Mouse (Mus musculus) brown adipose tissue, adult 24 weeks (tissue): Measurements from ENCODE around the gene Prr12. TPM values are rescaled to one million over a fixed set of nuclear protein-coding genes. Genes with fewer than 3 reads are reported as not detected.

ENCODE experiments used
- H3K27ac ChIP-seq: fragments of 200-500 bp; replicated peaks from 2 replicates; pipeline ENCODE4 v1.5.1; 2012; ENCODE audit warnings: low read depth, mild to moderate bottlenecking, low read length
- H3K4me1 ChIP-seq: fragments of 200-500 bp; 2 replicates; pipeline ENCODE4 v1.6.1; 2012; ENCODE audit warnings: low read length, mixed read lengths; ENCODE audit not compliant: control insufficient read depth, insufficient read depth, insufficient read length
- H3K4me3 ChIP-seq: fragments of 200-500 bp; 2 replicates; pipeline ENCODE4 v1.5.1; 2012; ENCODE audit warnings: low read depth, mild to moderate bottlenecking, low read length, moderate library complexity; ENCODE audit not compliant: insufficient read depth
- polyA plus RNA-seq: library from polyadenylated mRNA; stranded (reverse); fragments of >200 nt; gene quantifications from 2 replicates; pipeline ENCODE4 v1.2.4, GENCODE M21; 2012; ENCODE audit not compliant: missing spikeins, insufficient read depth, insufficient read length

Prr12 gene
- polyA plus RNA-seq, 1 experiment: 5.4 TPM

DNA sequence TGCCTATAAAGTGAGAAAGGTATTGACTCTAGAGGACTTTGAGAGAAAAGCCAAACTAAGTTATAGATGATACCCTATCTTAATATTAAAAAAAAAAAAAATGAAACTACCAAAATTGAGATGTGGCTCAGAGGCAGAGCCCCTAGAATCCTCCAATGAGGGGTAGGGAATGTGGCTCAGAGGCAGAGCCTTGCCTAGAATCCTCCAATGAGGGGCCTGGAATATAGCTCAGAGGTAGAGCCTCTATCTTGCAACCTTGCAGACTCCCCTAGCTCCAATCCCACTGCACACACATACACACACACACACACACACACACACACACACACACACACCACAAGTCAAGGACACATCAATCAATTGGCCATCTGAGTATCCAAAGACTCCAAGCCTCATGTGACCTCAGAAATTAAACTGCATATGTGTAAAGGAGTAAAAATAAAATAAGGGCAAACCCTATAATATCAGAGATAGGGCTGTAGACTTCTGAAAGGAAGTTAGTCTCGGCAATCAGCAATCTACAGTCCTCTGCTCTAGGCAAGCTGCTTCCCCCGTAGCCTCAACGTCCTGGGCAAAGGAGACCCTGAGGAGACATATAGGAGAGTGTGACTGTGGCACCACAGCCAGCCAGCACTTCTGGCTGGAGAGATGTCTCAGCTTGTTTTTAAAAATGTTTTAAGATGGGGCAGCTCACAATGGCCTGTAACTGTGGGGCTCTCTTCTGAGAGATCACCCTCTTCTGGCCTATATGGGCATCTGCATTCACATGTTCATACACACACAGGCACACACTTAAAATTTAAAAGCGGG lies 14.7 kb upstream of the Prr12 start:
- H3K4me1 ChIP-seq: no peaks in the 10 kb centered on the region
- no peak overlapping the region for H3K4me3 ChIP-seq
- H3K27ac ChIP-seq: no peak overlapping the region

DNA sequence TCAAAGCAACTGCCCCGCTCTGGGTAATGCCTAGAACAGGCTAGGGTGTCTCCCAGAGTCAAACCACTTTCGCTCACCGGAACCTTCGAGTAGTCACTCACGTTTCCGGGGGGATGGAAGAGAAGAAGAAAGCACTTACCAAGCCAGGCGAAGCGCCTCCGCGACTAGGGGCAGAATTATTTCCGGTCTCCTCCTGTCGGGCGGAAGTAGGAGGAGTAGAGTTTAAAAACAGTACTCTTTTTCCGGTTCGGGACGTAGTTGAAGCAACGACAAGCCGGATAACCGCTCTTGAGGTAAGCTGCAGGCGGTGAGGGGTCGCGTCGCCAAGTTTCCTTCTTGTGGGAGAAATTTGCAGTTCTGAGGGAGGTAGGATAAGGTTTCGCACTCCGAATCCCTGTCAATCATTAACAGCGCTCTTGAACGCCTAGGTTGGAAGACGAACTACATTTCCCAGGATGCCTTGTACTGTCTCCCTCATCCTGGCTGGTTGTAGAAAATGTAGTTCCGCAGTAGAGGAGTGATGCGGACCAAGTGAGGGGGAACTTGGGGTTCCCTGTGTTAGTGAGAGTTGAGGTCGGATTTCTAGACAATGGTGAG lies 9.7 kb upstream of the Prr12 start, which contains the start of the genes Nosip and Prrg2:
Gene Nosip, plus strand, starts transcription at position 191 of the 597 bp plus-strand sequence.
Gene Prrg2, minus strand, starts transcription at position 439 of the 597 bp plus-strand sequence.
- Histone ChIP-seq H3K4me3 (peak within 1 kb of the TSS; percentile 75), H3K27ac (peak within 1 kb of the TSS; percentile 93), H3K4me1 (peaks cover 4% of the 10 kb centered on the region; the same call in 1 of the 2 replicates)

DNA sequence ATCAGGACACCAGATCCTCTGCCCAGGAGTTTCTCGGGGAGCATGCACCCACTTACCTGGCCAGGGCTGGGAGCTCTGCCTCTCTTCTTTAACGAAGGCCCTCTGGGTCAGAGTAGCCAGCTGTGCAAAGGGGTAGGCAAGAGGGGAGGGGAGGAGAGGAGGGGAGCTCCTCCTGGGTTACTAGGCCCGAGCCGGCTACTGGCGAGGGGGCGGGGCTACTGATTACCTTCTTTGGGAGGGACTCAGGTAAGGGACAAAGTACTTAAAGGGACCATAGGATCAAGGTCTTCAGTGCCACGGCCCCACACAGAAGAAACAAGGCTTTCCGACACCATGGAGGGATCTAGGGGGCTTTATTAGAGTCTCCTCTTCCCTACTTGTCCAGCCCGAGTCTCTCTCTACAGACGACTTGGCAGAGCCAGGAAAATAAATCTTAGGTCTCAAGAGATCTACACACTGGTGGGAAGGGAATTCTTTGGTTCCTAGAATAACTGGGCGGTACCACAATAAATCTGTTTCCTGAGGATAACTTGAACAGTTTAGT lies 8.9 kb upstream of the Prr12 start:
- Histone ChIP-seq H3K4me1 (peaks cover 4% of the 10 kb centered on the region; the same call in 1 of the 2 replicates), H3K27ac (peak overlapping the region; percentile 18; the same call in 1 of the 2 replicates)

DNA sequence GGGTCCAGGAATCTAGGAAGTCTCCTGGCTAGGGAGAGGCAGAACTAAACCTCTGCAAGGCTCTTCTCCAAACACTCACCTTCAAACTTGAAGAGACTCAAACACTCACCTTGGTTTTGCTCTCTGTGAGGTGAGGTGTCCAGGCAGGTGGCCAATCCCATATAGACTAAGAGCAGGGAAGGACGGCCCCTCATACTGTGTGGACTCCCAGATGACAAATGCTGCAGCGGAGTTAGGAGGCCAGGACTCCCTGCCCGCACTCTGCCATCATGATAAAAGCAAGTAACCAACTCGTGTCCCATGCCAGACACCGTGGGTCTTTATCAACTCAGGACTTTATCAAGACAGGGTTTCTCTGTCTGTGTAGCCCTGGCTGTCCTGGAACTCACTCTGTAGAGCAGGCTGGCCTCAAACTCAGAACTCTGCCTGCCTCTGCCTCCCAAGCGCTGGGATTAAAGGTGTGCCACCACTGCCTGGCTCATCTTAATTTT lies 8.0 kb upstream of the Prr12 start:
- Histone ChIP-seq H3K4me1 (peaks cover 4% of the 10 kb centered on the region; the same call in 1 of the 2 replicates), H3K4me3 (no peak overlapping the region), H3K27ac (no peak overlapping the region)

More for the DNA sequence above, 8.9 kb upstream of the Prr12 start:
- peak overlapping the region; percentile 75 for H3K4me3 ChIP-seq

DNA sequence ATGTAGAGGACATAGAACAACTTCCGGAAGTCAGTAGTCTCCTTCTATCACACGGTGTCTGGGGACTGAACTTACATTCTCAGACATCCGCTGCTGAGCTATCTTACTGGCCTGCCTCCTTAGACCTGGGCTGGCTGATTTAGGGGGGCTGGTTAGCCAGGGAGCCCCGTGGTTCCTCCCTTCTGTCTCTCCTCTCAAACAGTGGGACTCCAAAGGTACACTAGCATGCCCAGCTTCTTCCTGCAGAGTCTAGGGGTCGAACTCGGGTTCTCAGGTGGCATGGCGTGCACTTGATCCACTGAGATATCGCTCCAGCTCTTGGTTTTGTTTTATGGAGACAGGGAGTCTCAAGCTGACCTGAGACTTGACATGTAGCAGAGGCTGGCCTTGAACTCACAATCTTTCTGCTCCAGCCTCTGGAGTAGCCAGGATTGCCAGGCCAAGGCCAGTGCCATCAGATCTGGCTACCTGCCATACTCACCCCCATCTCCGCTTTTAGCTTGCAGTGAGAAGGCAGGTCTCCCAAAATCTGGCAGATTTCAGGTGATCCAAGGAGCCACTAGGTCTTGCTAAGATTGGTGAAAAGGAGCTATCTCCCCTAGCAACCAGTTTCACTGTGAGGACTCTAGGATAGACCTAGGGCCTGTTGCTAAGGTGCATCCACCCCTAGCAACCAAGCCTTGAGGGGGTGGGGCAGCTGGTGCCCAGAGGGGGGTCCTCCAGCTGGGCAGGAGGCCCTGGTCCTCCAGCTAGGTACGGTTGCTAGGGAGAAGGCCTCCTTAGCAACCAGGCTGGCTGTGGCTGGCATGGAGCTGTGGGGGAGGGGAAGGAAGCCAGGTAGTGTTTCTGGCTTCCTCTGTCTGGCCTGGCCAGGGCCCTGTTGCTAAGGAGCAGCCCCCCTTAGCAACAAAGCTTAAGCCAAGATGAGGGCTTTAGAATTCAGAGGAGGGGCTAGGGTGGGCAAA lies 6.2 kb upstream of the Prr12 start:
- no peak overlapping the region for H3K4me3 ChIP-seq
- no peak overlapping the region for H3K27ac ChIP-seq
- H3K4me1 ChIP-seq: peaks cover 4% of the 10 kb centered on the region; the same call in 1 of the 2 replicates

DNA sequence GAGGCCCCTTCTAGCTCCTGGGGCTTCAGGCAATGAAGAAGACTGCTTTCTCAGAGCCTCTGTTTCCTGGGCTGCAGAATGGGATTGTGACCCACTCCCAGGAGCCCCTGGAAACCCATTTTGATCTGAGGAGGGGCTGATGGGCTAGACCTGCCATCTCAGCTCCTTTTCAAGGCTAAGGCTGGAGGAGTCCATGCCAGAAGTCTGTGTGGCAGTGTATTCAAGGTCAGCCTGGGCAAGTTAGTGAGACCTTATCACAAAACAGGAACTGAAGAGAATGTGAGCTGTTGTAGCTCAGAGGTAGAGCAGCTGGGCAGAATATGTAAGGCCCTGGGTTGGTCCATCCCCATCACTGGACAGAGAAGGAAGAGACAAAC lies 4.3 kb upstream of the Prr12 start:
- Histone ChIP-seq H3K4me3 (no peak overlapping the region), H3K27ac (no peak overlapping the region), H3K4me1 (peaks cover 5% of the 10 kb centered on the region)

DNA sequence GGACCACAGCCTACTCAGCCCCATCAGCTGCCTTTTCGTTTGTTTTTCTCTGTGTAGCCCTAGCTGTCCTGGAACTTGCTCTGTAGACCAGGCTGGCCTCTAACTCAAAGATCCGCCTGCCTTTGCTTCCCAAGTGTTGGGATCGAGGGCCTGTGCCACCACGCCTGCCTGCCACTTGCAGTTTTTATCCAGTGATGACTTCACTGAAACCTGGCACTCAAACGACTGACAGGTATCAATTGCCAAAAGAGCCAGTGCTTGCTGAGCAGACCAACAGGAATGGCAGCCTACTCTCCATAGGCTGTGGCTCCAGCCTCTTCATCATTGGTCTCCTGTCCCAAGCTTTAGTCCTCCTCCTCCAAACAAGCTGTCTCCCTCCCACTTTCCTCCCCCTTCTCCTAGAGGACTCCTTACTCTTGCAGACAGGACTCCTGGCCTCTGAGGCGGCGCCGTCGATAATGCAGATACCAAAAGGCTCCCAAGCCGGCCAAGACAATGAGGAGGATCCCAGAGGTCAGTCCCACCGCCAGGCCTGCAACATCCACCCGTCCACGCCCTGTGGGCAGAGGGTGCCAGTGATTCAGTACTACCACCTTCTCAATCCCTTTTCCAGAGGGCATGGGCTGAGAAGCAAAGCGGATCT lies 3.8 kb upstream of the Prr12 start:
- H3K4me3 ChIP-seq: no peak overlapping the region

DNA sequence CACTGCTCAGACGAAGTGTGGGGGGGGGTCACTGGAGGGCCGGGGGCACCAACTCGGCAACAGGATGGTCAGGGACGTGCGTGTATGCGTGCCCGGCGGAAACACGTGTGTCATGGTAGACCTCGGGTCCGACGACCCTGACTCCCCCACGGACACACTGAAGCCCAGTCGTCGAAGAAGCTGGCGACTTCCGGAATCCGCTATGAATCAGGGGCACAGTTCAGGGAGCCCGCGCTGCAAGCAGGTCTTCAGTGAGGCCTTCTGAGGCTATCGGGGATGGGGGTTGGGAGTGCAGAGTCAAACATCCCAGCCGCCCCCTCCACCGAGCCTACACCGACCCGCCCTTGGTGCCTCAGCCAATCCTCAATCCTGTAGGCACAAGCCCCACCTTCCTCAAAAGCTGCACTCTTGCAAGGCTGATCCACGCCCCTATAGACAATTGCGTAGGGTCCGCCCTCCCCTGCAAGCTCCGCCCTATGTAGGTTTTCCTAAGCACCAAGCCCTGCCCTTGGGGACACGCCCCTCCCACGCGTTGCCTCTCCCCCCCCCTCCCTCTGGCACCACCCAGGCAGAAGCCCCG lies 1.3 kb upstream of the Prr12 start:
- Histone ChIP-seq H3K27ac (peak overlapping the region; percentile 43; the same call in 1 of the 2 replicates), H3K4me3 (peak overlapping the region; percentile 52), H3K4me1 (peaks cover 5% of the 10 kb centered on the region)

More for the DNA sequence above, 3.8 kb upstream of the Prr12 start:
- H3K27ac ChIP-seq: no peak overlapping the region
- peaks cover 4% of the 10 kb centered on the region for H3K4me1 ChIP-seq

DNA sequence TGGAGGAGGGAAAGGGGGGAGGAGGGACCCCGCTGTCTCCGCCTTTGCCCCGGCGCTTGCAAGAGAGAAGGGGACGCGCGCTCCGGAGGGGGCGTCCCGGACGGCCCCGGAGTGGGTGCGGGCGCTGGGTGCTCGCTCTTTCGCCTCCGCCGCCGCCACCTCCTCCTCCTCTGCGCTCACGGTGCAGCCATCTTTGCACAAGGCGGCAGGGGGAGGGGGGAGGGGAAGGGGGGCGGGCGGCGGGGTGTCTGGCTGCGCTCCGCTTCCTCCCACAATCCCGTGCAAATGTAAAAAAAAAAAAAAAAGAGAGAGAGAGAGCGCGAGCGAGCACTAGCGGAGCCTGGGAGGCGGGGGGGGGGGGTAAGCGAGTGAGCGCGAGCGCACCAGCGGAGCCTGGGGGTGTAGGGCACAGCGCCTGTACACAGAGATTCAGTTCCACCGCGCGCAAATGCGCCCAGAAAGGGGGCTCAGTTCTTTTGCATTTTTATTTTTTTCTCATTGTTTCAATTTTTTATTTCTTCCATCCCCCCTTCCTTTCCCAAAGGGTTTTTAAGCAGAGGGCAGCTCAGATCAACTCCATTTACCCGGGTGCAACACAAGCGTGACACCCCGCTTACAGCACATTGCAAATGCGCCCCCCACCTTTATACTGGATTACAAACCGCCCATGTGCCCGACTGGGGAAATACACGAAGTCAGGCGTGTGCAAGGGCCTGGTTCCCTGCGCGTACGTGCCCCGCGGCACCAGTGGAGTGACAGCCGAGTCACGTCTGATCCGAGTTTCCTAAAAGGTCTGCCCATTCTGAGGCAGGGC lies 643 bp upstream of the Prr12 start:
- peaks cover 5% of the 10 kb centered on the region for H3K4me1 ChIP-seq
- H3K27ac ChIP-seq: peak overlapping the region; percentile 71
- peak overlapping the region; percentile 96 for H3K4me3 ChIP-seq

DNA sequence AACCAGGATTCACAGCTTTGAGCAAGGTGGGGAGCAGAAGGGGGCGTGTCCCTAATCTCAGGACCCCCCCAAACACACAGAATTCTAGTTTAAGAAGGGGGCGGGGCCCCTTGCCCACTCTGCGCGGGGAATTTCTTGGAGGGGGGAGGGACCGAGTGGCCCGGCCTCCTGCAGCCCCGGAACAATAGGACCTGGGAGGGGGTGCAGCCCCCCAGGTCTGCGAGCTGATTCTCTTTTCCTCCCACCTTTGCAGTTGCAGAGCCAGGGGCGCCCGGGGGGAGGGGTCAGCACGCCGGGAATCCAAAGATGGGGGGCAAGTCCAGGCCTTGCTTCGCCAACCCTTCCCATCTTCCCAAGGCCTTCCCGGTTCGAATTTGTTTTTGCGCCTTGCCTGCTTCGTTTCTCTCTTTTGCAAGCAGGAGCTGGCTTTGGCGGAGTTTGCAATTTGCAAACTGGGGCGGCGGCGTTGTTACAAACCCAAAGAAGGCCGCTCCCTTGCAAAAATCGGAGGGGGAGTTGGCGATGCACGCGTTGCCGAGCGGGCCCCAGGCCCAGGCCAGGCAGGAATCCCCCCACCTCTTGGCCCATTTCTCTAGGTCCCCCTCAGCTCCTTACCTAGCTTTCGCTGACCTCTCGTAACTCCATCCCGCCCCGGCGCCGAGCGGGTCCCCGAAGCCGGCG lies 360 bp downstream of the Prr12 start:
- Histone ChIP-seq H3K27ac (peak overlapping the region; percentile 58), H3K4me1 (peaks cover 5% of the 10 kb centered on the region), H3K4me3 (peak overlapping the region; percentile 96)

DNA sequence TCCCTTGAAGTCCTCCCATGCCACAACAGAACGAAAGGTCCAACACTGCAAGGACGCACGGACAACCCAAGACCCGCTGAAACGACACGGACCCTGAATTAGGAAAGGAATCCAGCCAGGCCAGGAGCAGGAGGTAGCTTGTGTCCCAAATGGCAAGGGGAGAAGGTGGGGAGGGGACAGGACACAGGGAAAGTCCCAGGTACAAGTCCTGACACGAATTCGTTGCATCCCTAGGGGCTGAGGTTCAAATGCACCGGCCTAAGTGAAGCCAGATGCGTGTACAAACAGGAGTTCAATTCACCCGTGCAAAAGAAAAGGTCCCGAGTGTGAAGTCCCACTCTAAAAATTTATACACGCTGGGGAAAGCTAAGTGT lies 1.1 kb downstream of the Prr12 start:
- Histone ChIP-seq H3K4me3 (peak overlapping the region; percentile 96), H3K4me1 (peaks cover 5% of the 10 kb centered on the region), H3K27ac (no peak overlapping the region)

DNA sequence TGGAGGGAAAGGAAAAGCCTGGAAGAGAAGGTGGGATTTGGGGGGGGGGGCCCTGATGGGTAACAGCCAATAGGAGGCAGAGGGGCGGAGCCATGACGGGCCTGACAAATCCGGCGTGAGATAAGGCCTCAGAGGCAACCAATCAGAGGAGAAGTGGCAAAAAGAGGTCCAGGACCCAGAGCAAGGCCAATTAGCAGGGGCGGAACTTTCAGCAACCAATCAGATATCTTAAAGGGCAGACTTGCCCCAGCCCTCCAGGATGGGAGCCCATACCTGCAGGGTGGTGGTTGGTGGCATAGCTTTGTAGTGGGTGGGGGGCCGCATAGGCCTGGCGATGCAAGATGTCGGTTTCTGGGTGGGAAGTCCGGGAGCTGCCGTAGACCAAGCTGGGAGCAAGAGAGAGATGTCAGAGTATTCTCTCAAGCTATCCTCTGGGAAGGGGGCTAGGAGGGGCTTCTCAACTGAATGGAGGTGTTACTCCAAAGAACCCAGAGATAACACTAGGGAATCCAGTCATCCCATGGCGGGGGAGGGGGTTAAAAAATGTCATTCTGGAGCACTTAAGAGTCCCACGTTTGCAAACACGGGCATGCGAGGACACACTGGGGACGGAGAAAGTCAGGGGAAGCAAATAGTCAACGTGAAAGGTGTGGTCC lies 1.6 kb downstream of the Prr12 start:
- Histone ChIP-seq H3K27ac (no peak overlapping the region), H3K4me1 (peaks cover 5% of the 10 kb centered on the region), H3K4me3 (peak overlapping the region; percentile 96)
